Mouse (Mus musculus) kidney, adult 2 months (tissue): ENCODE measurements around the gene Thrap3.

Experiments used
- CTCF ChIP-seq: fragments of 200-500 bp; conservative IDR thresholded peaks from 2 replicates; pipeline ENCODE4 v1.5.1; 2011; ENCODE audit warnings: low read depth, mild to moderate bottlenecking, control low read depth, low read length, moderate library complexity, mixed read lengths; ENCODE audit not compliant: insufficient read depth, insufficient read length
- POLR2A ChIP-seq: fragments of 200-500 bp; IDR thresholded peaks from one replicate; pipeline ENCODE4 v1.6.1; 2011; ENCODE audit warnings: low read depth, low read length, control low read depth

GRCm38 (mm10) chr4:126228144-126228543, 25.6 kb upstream of the Thrap3 start:
- TF ChIP-seq CTCF (no peak), POLR2A (no peak)
